Mouse (Mus musculus): ENCODE results near the gene Gm3159.
"Not testable (repeated sequence)": the region's sequence is repeated elsewhere in the genome, so short reads cannot be mapped to it uniquely, and the experiment has no call there.

The Gm3159 gene

GRCm38 (mm10) chr14:4397226-4397625 lies at the start of gene Gm3159:
Gm3159 (plus strand) TSS chr14:4397526.
- DNase-seq = not testable (repeated sequence)

- not testable (repeated sequence) for DNase-seq
Observed at GRCm38 (mm10) chr14:4368991-4369390, 28.3 kb upstream of the Gm3159 start.

- DNase-seq = not testable (repeated sequence)
Observed at GRCm38 (mm10) chr14:4369691-4370090, 27.6 kb upstream of the Gm3159 start.

GRCm38 (mm10) chr14:4377871-4378270 lies 19.5 kb upstream of the Gm3159 start:
- not testable (repeated sequence) for DNase-seq

GRCm38 (mm10) chr14:4385606-4386005 lies 11.7 kb upstream of the Gm3159 start:
- DNase-seq = not testable (repeated sequence)

GRCm38 (mm10) chr14:4392841-4393530 lies 4.3 kb upstream of the Gm3159 start:
- not testable (repeated sequence) for DNase-seq

DNA sequence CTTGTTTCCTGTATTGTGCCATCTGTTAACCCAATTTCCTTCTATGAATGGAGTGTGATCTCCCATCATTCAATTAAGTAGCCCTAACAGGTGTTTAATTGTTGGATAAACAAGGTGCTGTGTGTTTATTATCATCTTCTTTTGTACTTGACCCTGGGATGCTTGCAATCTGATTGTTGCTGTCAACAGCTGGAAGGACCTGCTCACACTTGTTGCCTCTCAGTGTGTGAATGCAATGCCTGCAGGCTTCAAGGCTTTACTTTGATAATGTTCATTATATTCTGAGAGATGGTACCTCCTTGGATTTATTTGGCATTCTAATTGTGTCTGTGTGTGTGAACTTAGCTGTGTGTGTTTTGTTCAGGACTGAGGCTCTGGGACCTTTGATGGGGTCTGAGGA lies 1.3 kb downstream of the Gm3159 start:
- DNase-seq = not testable (repeated sequence)

GRCm38 (mm10) chr14:4400115-4400789 lies 2.9 kb downstream of the Gm3159 start:
- DNase-seq = not testable (repeated sequence)

- not testable (repeated sequence) for DNase-seq
Observed at GRCm38 (mm10) chr14:4401245-4401644, 3.9 kb downstream of the Gm3159 start.

- not testable (repeated sequence) for DNase-seq
Observed at GRCm38 (mm10) chr14:4403840-4404239, 6.5 kb downstream of the Gm3159 start.

- DNase-seq = not testable (repeated sequence)
Observed at GRCm38 (mm10) chr14:4409939-4410338, 12.6 kb downstream of the Gm3159 start.

DNA sequence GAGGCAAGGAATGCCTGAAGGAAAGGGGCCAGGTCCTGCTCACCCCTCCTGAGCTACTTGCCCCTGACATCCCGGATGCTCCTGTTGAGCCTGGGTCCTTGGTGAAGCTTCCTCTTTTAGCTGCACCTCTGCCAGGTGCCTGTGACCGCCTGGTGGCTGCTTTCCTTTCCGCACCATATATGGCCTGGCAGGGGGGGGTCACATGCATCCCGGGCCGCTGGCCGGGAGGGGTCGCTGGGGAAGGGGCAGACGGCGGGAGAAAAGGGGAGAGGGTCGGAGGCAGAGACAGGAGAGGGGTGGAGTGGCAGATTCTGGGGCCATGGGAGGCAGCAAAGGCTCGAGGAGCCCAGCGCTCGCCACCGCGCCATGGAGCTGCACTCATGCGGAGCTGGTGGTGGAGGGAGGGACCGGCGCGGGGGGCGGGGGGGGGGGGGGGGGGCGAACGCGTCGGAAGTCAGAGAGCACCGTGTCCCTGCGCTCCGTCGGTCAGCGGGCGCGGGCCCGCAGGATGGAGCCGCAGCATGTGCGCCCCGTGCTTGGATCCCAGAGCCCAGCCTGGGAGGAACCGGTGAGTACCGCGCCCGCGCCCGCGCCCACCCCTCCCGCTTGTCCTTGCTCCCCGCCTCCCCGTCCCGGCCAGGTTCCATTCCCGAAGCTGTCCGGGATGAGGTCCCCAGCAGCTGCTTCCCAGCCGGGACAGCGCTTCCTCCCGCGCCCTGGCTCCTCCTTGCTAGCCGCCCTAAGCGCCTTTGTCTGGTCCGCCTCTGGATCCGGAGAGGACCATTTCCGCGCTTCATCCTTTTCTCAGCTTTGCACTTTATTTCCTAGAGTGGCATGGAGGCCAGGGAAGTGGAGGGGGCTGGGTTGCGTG lies 17.9 kb downstream of the Gm3159 start, which contains the start of gene Gm3164:
Gene Gm3164, plus strand, starts transcription at position 484 of the 871 bp plus-strand sequence.
- DNase-seq = not testable (repeated sequence)

DNA sequence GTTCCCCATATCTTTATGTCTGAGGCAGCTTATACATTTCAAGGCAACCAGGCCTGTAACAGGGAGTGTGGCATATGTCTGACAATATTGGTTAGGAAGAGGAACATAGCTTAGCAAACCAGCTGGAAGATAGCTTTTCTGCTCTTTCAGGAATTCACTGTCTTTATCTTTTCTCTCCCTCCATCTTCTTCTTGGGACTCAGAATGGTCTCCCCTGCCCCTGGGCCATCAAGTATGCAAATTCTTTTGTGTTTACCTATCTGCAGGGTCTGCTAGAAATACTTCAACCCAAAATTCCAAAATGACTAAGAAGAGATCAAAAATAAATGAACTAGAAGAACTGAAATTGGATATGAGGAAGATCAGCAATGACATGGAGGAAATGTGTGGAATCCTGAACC lies 33.4 kb downstream of the Gm3159 start, which contains the start of gene Gm3173:
Gene Gm3173, plus strand, starts transcription at position 301 of the 400 bp plus-strand sequence.
- DNase-seq = not testable (repeated sequence)
